Mouse (Mus musculus): ENCODE results near the gene Ntm. TPM values are rescaled to one million over a fixed set of nuclear protein-coding genes. Genes with fewer than 3 reads are reported as not detected.

The Ntm gene
- total RNA-seq, 2 experiments from 2014 or later: 2.2 to 2.7 TPM

- no peak for DNase-seq (ENCODE audit: low spot score)
- intact Hi-C loops (cut with DNase I): no loop called here
Observed at GRCm38 (mm10) chr9:29803738-29804285, 159.1 kb downstream of the Ntm start.

GRCm38 (mm10) chr9:29802990-29803737 lies 159.8 kb downstream of the Ntm start:
- intact Hi-C loops (cut with DNase I): no loop called here
- DNase-seq (ENCODE audit: low spot score): no peak

GRCm38 (mm10) chr9:29802071-29802705 lies 160.8 kb downstream of the Ntm start:
- intact Hi-C loops (cut with DNase I): no loop called here
- no peak for DNase-seq (ENCODE audit: low spot score)

- no peak for DNase-seq (ENCODE audit: low spot score)
Observed at GRCm38 (mm10) chr9:29796281-29796680, 166.7 kb downstream of the Ntm start.

GRCm38 (mm10) chr9:29791199-29791915 lies 171.6 kb downstream of the Ntm start:
- intact Hi-C loops (cut with DNase I): no loop called here
- no peak for DNase-seq (ENCODE audit: low spot score)

More at GRCm38 (mm10) chr9:29796281-29796680, 166.7 kb downstream of the Ntm start:
- intact Hi-C loops (cut with DNase I): no loop called here

- intact Hi-C loops (cut with DNase I): no loop called here
- no peak for DNase-seq (ENCODE audit: low spot score)
Observed at GRCm38 (mm10) chr9:29790017-29790416, 172.9 kb downstream of the Ntm start.

- intact Hi-C loops (cut with DNase I): no loop called here
- DNase-seq (ENCODE audit: low spot score): no peak
Observed at GRCm38 (mm10) chr9:29788855-29789254, 174.1 kb downstream of the Ntm start.

GRCm38 (mm10) chr9:29787408-29787807 lies 175.5 kb downstream of the Ntm start:
- intact Hi-C loops (cut with DNase I): no loop called here
- DNase-seq (ENCODE audit: low spot score): no peak

GRCm38 (mm10) chr9:29782697-29783096 lies 180.2 kb downstream of the Ntm start:
- intact Hi-C loops (cut with DNase I): no loop called here
- DNase-seq (ENCODE audit: low spot score): no peak

- intact Hi-C loops (cut with DNase I): no loop called here
- DNase-seq (ENCODE audit: low spot score): no peak
Observed at GRCm38 (mm10) chr9:29779739-29780138, 183.2 kb downstream of the Ntm start.

GRCm38 (mm10) chr9:29776951-29777350 lies 186.0 kb downstream of the Ntm start:
- DNase-seq (ENCODE audit: low spot score): no peak
- intact Hi-C loops (cut with DNase I): no loop called here

- DNase-seq (ENCODE audit: low spot score): no peak
- intact Hi-C loops (cut with DNase I): no loop called here
Observed at GRCm38 (mm10) chr9:29776542-29776941, 186.4 kb downstream of the Ntm start.

- intact Hi-C loops (cut with DNase I): no loop called here
- DNase-seq (ENCODE audit: low spot score): no peak
Observed at GRCm38 (mm10) chr9:29776030-29776429, 186.9 kb downstream of the Ntm start.

GRCm38 (mm10) chr9:29772625-29773388 lies 190.1 kb downstream of the Ntm start:
- no peak for DNase-seq (ENCODE audit: low spot score)
- intact Hi-C loops (cut with DNase I): no loop called here

GRCm38 (mm10) chr9:29771870-29772269 lies 191.1 kb downstream of the Ntm start:
- DNase-seq (ENCODE audit: low spot score): no peak
- intact Hi-C loops (cut with DNase I): no loop called here

GRCm38 (mm10) chr9:29771071-29771785 lies 191.7 kb downstream of the Ntm start:
- intact Hi-C loops (cut with DNase I): no loop called here
- no peak for DNase-seq (ENCODE audit: low spot score)

GRCm38 (mm10) chr9:29769361-29769760 lies 193.6 kb downstream of the Ntm start:
- no peak for DNase-seq (ENCODE audit: low spot score)
- intact Hi-C loops (cut with DNase I): no loop called here

- DNase-seq (ENCODE audit: low spot score): no peak
- intact Hi-C loops (cut with DNase I): no loop called here
Observed at GRCm38 (mm10) chr9:29765990-29766980, 196.7 kb downstream of the Ntm start.
